Mouse (Mus musculus): ENCODE data around the gene Zmat5. TPM values are rescaled to one million over a fixed set of nuclear protein-coding genes. Genes with fewer than 3 reads are reported as not detected.

The Zmat5 gene
- polyA plus RNA-seq, 1 experiment, result 34.0 TPM

DNA sequence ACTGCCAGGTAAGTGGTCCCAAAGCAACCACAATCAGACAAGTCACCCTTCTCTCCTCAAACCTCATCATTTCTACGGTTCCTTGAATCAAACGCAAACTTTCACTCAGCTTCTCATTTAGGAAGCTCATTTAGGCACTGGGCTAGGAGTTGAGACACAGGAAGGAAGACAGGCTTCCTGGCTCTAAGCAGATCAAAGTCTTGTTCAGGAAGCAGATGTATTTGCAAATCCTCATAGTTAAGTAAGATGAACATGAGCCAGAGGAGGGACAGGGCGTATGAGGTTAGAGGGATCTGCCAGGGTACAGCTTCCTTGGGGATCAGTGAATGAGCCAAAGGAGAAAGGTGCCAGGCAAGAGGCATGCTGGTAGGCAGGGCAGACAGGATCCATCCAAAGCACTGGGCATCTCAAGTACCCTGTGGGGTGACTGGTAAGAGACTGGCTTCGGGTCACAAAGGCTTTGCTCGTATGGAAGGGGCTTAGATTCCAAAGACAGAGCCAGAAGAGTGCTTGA lies 80.2 kb downstream of the Zmat5 start:
- Histone ChIP-seq H3K4me1 (ENCODE audit: control insufficient read depth, insufficient read depth, low read length) (peaks cover 14% of the 10 kb centered on the region), H3K4me3 (ENCODE audit: insufficient read depth, low read length) (no peak overlapping the region), H3K27ac (ENCODE audit: insufficient read depth, low read depth, low read length) (no peak overlapping the region)
- no peak for TF ChIP-seq CTCF (IDR thresholded peaks at IDR 0.05; ENCODE audit: low read depth, low read length)

Other genes with a start within 250 kb of the Zmat5 start
- gene Mtmr3, start 109.8 kb upstream of the Zmat5 start, polyA plus RNA-seq (2012; ENCODE audit: insufficient read depth, insufficient read length, missing spikeins), result 43.1 and 43.5 TPM in 2 replicates
- not detected in 2 replicates for gene Gm11032, start 84.6 kb upstream of the Zmat5 start, polyA plus RNA-seq (2012; ENCODE audit: insufficient read depth, insufficient read length, missing spikeins)
- gene Ascc2, start 66.9 kb upstream of the Zmat5 start, polyA plus RNA-seq (2012; ENCODE audit: insufficient read depth, insufficient read length, missing spikeins), result 34.2 and 36.5 TPM in 2 replicates
- 209 and 211 TPM in 2 replicates for gene Uqcr10, start 336 bp upstream of the Zmat5 start, polyA plus RNA-seq (2012; ENCODE audit: insufficient read depth, insufficient read length, missing spikeins)
- not detected in 2 replicates for gene Cabp7, start 42.1 kb downstream of the Zmat5 start, polyA plus RNA-seq (2012; ENCODE audit: insufficient read depth, insufficient read length, missing spikeins)
- 76.7 and 76.8 TPM in 2 replicates for gene Nf2, start 144.9 kb downstream of the Zmat5 start, polyA plus RNA-seq (2012; ENCODE audit: insufficient read depth, insufficient read length, missing spikeins)
- gene Nipsnap1, start 169.3 kb downstream of the Zmat5 start, polyA plus RNA-seq (2012; ENCODE audit: insufficient read depth, insufficient read length, missing spikeins), result 7.7 TPM in 2 replicates
- gene Thoc5, start 190.6 kb downstream of the Zmat5 start, polyA plus RNA-seq (2012; ENCODE audit: insufficient read depth, insufficient read length, missing spikeins), result 23.0 and 23.3 TPM in 2 replicates
- gene Nefh, start 243.4 kb downstream of the Zmat5 start, polyA plus RNA-seq (2012; ENCODE audit: insufficient read depth, insufficient read length, missing spikeins), result not detected in 2 replicates

Data from bone marrow macrophage, adult 2 months (primary cell).